Mouse (Mus musculus) forebrain, postnatal 0 days (tissue): Measurements from ENCODE around the gene Anxa6. TPM values are rescaled to one million over a fixed set of nuclear protein-coding genes. Genes with fewer than 3 reads are reported as not detected.

Source experiments
- ATAC-seq: fragments of 200-750 bp; cut with Nextera tagmentation; 2 replicates; pipeline ENCODE4 v1.8.0; 2017; ENCODE audit warnings: mild to moderate bottlenecking, moderate library complexity
- DNase-seq: peaks from one replicate; pipeline ENCODE4 v3.0.0-alpha.2; 2015
- H3K27ac ChIP-seq: fragments of 300-500 bp; sonication (generic); 2 replicates; pipeline ENCODE4 v1.5.1; 2014; ENCODE audit warnings: low read depth, mild to moderate bottlenecking, antibody characterized with exemption, low read length, moderate library complexity, mixed read lengths
- H3K27me3 ChIP-seq: fragments of 300-500 bp; sonication (generic); 2 replicates; pipeline ENCODE4 v1.6.1; 2014; ENCODE audit warnings: mild to moderate bottlenecking, low read length, mixed read lengths; ENCODE audit not compliant: insufficient read depth
- H3K36me3 ChIP-seq: fragments of 300-500 bp; sonication (generic); 2 replicates; pipeline ENCODE4 v1.6.1; 2014; ENCODE audit warnings: mild to moderate bottlenecking, moderate library complexity; ENCODE audit not compliant: insufficient read depth
- H3K4me1 ChIP-seq: fragments of 300-500 bp; sonication (generic); 2 replicates; pipeline ENCODE4 v1.6.1; 2014; ENCODE audit warnings: antibody characterized with exemption; ENCODE audit not compliant: insufficient read depth
- H3K4me2 ChIP-seq: fragments of 300-500 bp; sonication (generic); 2 replicates; pipeline ENCODE4 v1.6.1; 2014; ENCODE audit warnings: low read depth, mild to moderate bottlenecking, moderate library complexity
- H3K4me3 ChIP-seq: fragments of 300-500 bp; sonication (generic); 2 replicates; pipeline ENCODE4 v1.5.1; 2014; ENCODE audit warnings: low read depth, low read length, mixed read lengths
- H3K9ac ChIP-seq: fragments of 300-500 bp; sonication (generic); 2 replicates; pipeline ENCODE4 v1.6.1; 2014; ENCODE audit warnings: mild to moderate bottlenecking
- H3K9me3 ChIP-seq: fragments of 300-500 bp; sonication (generic); 2 replicates; pipeline ENCODE4 v1.6.1; 2016; ENCODE audit warnings: low read length
- CTCF ChIP-seq: sonication (generic); IDR thresholded peaks from 2 replicates; pipeline ENCODE4 v1.5.1; 2016; ENCODE audit warnings: antibody characterized with exemption, control low read depth, low read depth
- WGBS: fragments of 180-500 bp; shearing (Covaris S2); extraction: QIAGEN DNeasy Blood & Tissue Kit; methylation state at CpG from one replicate; pipeline ENCODE4 v1.1.7; 2014; 5-methylcytosine and 5-hydroxymethylcytosine counted together
- polyA plus RNA-seq: library from polyadenylated mRNA; unstranded; fragments of >200 nt; fragmentation: Nextera tagmentation; extraction: Ambion mirVana; gene quantifications from 2 replicates; pipeline ENCODE4 v1.2.1, GENCODE M21; 2015
- total RNA-seq: library from RNA; depleted of rRNA; stranded (reverse); fragments of >200 nt; gene quantifications from 2 replicates; pipeline ENCODE4 v1.2.3, GENCODE M21; 2014; rRNA removed

The Anxa6 gene
- total RNA-seq (52.3 and 57.2 TPM in 2 replicates), polyA plus RNA-seq (40.5 and 50.2 TPM in 2 replicates)

DNA sequence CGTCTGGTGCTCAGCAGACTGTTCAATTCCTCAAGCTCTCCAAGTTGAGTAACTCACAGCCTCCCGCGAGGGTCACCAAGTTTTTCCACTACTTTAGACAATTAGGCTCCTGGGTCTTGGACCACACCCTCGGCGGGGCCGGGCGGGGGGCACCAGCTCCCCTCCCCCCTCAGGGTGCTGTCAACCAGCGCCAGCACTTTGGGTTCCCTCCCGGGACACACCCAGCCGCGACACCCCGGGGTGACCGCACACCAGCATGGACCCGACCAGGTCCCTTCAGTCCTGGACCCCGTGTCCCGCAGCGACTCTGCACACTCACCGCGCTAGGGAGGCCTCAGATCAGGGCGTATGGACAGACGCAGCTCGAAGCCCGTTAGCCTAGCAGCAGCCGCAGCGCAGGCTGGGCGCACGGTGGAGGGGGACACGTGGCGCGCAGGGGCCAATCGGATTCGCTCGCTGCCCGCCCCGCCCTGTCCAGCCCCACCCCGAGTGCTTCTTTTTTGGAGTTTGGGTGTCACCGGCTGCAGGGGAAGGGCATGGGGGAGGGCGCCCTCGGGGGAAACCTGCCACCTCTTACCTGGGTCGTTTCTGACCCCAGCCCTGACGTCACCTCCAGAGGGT is at the start of gene Anxa6:
Gene Anxa6, minus strand, starts transcription at position 406 of the 621 bp plus-strand sequence.
- Histone ChIP-seq H3K9me3 (no peaks in the 10 kb centered on the region), H3K4me1 (peaks cover 10% of the 10 kb centered on the region), H3K4me3 (peak within 1 kb of the TSS; percentile 59), H3K27ac (0 out of 2 replicates have a peak within 1 kb of the TSS, but pooled peaks have one; percentile 35), H3K9ac (peak within 1 kb of the TSS; percentile 52), H3K36me3 (no peaks in the 10 kb centered on the region), H3K27me3 (no peaks in the 10 kb centered on the region; the same call in 1 of the 2 replicates), H3K4me2 (peak within 1 kb of the TSS; percentile 98)
- no peak for TF ChIP-seq CTCF
- DNase-seq (peak; percentile 76), ATAC-seq (peak; percentile 96)
- WGBS = under 1% methylated on average over 40 of the region's 41 CpGs

- no peaks in the 10 kb centered on the region for H3K27me3 ChIP-seq
- 89% methylated on average over 9 of the region's 9 CpGs for WGBS
- H3K27ac ChIP-seq = no peak overlapping the region
- no peaks in the 10 kb centered on the region for H3K9me3 ChIP-seq
- ATAC-seq (no peak), DNase-seq (no peak)
- no peaks in the 10 kb centered on the region for H3K36me3 ChIP-seq
- no peak overlapping the region for H3K4me2 ChIP-seq
- H3K4me3 ChIP-seq = no peak overlapping the region
- TF ChIP-seq CTCF = no peak
- peaks cover 5% of the 10 kb centered on the region; the same call in 1 of the 2 replicates for H3K4me1 ChIP-seq
- no peak overlapping the region for H3K9ac ChIP-seq
These were observed 48.0 kb upstream of the Anxa6 start for GRCm38 (mm10) chr11:55081206-55081605.

- no peak overlapping the region for H3K27ac ChIP-seq
- no peaks in the 10 kb centered on the region for H3K36me3 ChIP-seq
- no peak overlapping the region for H3K9ac ChIP-seq
- no peak overlapping the region for H3K4me2 ChIP-seq
- DNase-seq = no peak
- peaks cover 5% of the 10 kb centered on the region; the same call in 1 of the 2 replicates for H3K4me1 ChIP-seq
- H3K4me3 ChIP-seq = no peak overlapping the region
- no peaks in the 10 kb centered on the region for H3K27me3 ChIP-seq
- WGBS = 69% methylated on average over 4 of the region's 4 CpGs
- H3K9me3 ChIP-seq = no peaks in the 10 kb centered on the region
- no peak for ATAC-seq
- no peak for TF ChIP-seq CTCF
These were observed 45.9 kb upstream of the Anxa6 start for GRCm38 (mm10) chr11:55079180-55079579.

GRCm38 (mm10) chr11:55078502-55078901 is 45.3 kb upstream of the Anxa6 start:
- Histone ChIP-seq H3K9me3 (no peaks in the 10 kb centered on the region), H3K27me3 (no peaks in the 10 kb centered on the region), H3K9ac (no peak overlapping the region), H3K4me3 (no peak overlapping the region; the same call in 1 of the 2 replicates), H3K4me1 (peaks cover 5% of the 10 kb centered on the region; the same call in 1 of the 2 replicates), H3K4me2 (no peak overlapping the region; the same call in 1 of the 2 replicates), H3K27ac (no peak overlapping the region), H3K36me3 (no peaks in the 10 kb centered on the region)
- DNase-seq (no peak), ATAC-seq (no peak)
- no peak for TF ChIP-seq CTCF
- WGBS = 43% methylated on average over 3 of the region's 3 CpGs

DNA sequence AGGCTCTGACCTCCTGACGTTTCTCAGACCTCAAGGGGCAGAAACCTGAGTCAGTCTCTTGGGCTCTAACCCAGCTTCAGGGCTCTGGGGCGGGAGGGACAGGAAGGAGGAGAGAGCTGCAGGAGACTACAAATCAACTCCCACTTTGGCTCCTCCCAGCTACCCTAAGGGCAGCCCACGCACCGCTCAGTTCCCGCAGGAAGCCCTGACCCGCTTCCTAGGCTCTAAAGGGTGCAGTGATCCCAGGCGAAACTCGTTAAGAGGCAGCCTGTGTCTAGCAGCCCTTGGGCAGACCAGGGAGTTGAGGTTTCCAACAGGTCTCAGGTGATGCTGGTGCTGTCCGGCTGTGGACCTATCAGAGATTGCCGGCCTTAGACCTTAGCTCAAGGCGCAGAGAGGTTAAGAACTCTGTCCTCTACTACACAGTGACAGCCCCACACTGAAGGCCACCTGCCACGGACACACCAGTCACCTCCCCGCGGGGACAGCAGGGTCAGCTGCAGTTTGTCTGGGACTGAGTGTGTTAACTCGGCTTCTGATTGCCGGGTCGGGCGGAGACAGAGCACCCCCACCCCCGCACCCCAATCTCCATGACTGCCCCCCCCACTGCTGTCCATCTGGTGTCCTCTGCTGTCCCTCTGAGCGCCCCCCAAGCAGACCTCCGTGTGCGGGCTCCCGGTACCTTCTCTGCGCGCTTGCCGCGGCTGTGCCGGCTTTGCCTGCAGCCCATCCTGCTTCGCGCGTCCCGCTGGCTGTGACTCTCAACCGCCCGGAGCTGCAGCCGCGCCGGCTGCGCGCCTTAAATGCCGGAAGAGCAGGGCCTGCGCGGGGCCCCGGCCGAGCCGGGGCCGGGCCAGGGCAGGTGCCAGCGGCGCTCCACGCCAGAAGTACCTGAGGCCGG is 44.3 kb upstream of the Anxa6 start, which contains the start of gene Ccdc69:
Gene Ccdc69, minus strand, starts transcription at position 801 of the 901 bp plus-strand sequence.
- peak; percentile 66 for ATAC-seq
- H3K36me3 ChIP-seq = no peaks in the 10 kb centered on the region
- H3K4me2 ChIP-seq = peak within 1 kb of the TSS; percentile 79
- H3K27ac ChIP-seq = no peak within 1 kb of the TSS
- H3K4me3 ChIP-seq = peak within 1 kb of the TSS; percentile 40
- peak within 1 kb of the TSS; percentile 43 for H3K9ac ChIP-seq
- DNase-seq = peak; percentile 54
- whole genome bisulfite sequencing = 2% methylated on average over 50 of the region's 50 CpGs
- TF ChIP-seq CTCF = no peak
- peaks cover 5% of the 10 kb centered on the region; the same call in 1 of the 2 replicates for H3K4me1 ChIP-seq
- H3K27me3 ChIP-seq = no peaks in the 10 kb centered on the region
- no peaks in the 10 kb centered on the region for H3K9me3 ChIP-seq

- no peak overlapping the region for H3K27ac ChIP-seq
- ATAC-seq (no peak), DNase-seq (no peak)
- 91% methylated on average over 5 of the region's 5 CpGs for WGBS
- no peak for TF ChIP-seq CTCF
- no peaks in the 10 kb centered on the region for H3K36me3 ChIP-seq
- no peak overlapping the region for H3K4me2 ChIP-seq
- no peaks in the 10 kb centered on the region for H3K9me3 ChIP-seq
- H3K9ac ChIP-seq = no peak overlapping the region
- peaks cover 5% of the 10 kb centered on the region; the same call in 1 of the 2 replicates for H3K4me1 ChIP-seq
- H3K27me3 ChIP-seq = no peaks in the 10 kb centered on the region
- H3K4me3 ChIP-seq = no peak overlapping the region
These were observed 43.0 kb upstream of the Anxa6 start for GRCm38 (mm10) chr11:55076234-55076633.
